Mouse (Mus musculus) midbrain, postnatal 0 days (tissue): ENCODE data around the gene Usp4. TPM values are rescaled to one million over a fixed set of nuclear protein-coding genes. Genes with fewer than 3 reads are reported as not detected.
A peak's percentile ranks its signal among the peaks of the same experiment; 100 is the strongest.

Source experiments
- ATAC-seq: fragments of 200-750 bp; cut with Nextera tagmentation; 2 replicates; pipeline ENCODE4 v1.8.0; 2017; ENCODE audit warnings: moderate number of reproducible peaks, mild to moderate bottlenecking, moderate TSS enrichment, moderate library complexity; ENCODE audit not compliant: low FRiP score
- DNase-seq: peaks from one replicate; pipeline ENCODE4 v3.0.0-alpha.2; 2015; ENCODE audit warnings: low spot score
- H3K27ac ChIP-seq: fragments of 300-500 bp; sonication (generic); 2 replicates; pipeline ENCODE4 v1.5.1; 2014; ENCODE audit warnings: low read depth, mild to moderate bottlenecking, low read length, mixed read lengths
- H3K27me3 ChIP-seq: fragments of 300-500 bp; sonication (generic); 2 replicates; pipeline ENCODE4 v1.6.1; 2014; ENCODE audit warnings: low read length, control low read depth, mixed read lengths; ENCODE audit not compliant: insufficient read depth
- H3K36me3 ChIP-seq: fragments of 300-500 bp; sonication (generic); 2 replicates; pipeline ENCODE4 v1.6.1; 2014; ENCODE audit warnings: low read length, control low read depth, mixed read lengths; ENCODE audit not compliant: insufficient read depth
- H3K4me1 ChIP-seq: fragments of 300-500 bp; sonication (generic); 2 replicates; pipeline ENCODE4 v1.6.1; 2014; ENCODE audit warnings: mild to moderate bottlenecking, control low read depth, antibody characterized with exemption, low read length, mixed read lengths; ENCODE audit not compliant: insufficient read depth
- H3K4me2 ChIP-seq: fragments of 300-500 bp; sonication (generic); 2 replicates; pipeline ENCODE4 v1.6.1; 2014; ENCODE audit warnings: low read depth, mild to moderate bottlenecking, low read length, mixed read lengths; ENCODE audit not compliant: poor library complexity, severe bottlenecking
- H3K4me3 ChIP-seq: fragments of 300-500 bp; sonication (generic); 2 replicates; pipeline ENCODE4 v1.5.1; 2014; ENCODE audit warnings: low read depth, mild to moderate bottlenecking, low read length, moderate library complexity
- H3K9ac ChIP-seq: fragments of 300-500 bp; sonication (generic); replicated peaks from 2 replicates; pipeline ENCODE4 v1.6.1; 2014; ENCODE audit warnings: mild to moderate bottlenecking, low read length, moderate library complexity, mixed read lengths; ENCODE audit not compliant: poor library complexity, severe bottlenecking
- H3K9me3 ChIP-seq: fragments of 300-500 bp; sonication (generic); 2 replicates; pipeline ENCODE4 v1.6.1; 2016; ENCODE audit warnings: low read length, control low read depth
- CTCF ChIP-seq: IDR thresholded peaks from 2 replicates; pipeline ENCODE4 v1.5.1; 2016; ENCODE audit warnings: antibody characterized with exemption, mild to moderate bottlenecking
- WGBS: fragments of 180-500 bp; shearing (Covaris S2); extraction: QIAGEN DNeasy Blood & Tissue Kit; methylation state at CpG from one replicate; pipeline ENCODE4 v1.1.7; 2014; 5-methylcytosine and 5-hydroxymethylcytosine counted together
- polyA plus RNA-seq: library from polyadenylated mRNA; unstranded; fragments of >200 nt; fragmentation: Nextera tagmentation; extraction: Ambion mirVana; gene quantifications from 2 replicates; pipeline ENCODE4 v1.2.1, GENCODE M21; 2015
- total RNA-seq: library from RNA; depleted of rRNA; stranded (reverse); fragments of >200 nt; gene quantifications from 2 replicates; pipeline ENCODE4 v1.2.3, GENCODE M21; 2014

The Usp4 gene
- total and polyA plus RNA-seq, 2 experiments from 2014 or later: 106 to 114 TPM

DNA sequence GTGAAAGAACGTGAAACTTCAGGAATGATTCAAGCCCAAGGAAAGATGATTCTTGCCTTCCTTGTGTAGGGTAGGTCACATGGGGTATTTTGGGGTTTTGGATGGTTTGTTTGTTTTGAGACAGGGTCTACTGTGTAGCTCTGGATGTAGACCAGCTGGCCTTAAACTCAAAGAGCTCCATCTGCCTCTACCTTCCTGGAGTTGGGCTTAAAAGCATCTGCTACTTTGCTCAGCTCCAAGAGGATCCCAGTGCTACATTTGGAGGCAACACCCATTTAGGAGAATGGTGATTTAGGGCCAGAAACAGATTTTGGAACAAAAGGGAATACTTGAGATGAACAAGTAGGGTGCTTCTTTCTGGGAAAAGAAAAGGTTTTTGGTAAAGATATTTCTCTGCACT, 22.9 kb upstream of the Usp4 start:
- Histone ChIP-seq H3K4me3 (no peak overlapping the region), H3K9me3 (no peaks in the 10 kb centered on the region), H3K27me3 (no peaks in the 10 kb centered on the region), H3K9ac (no peak overlapping the region), H3K27ac (no peak overlapping the region), H3K36me3 (peaks cover 11% of the 10 kb centered on the region; the same call in 1 of the 2 replicates), H3K4me1 (no peaks in the 10 kb centered on the region), H3K4me2 (no peak overlapping the region)
- ATAC-seq (no peak), DNase-seq (no peak)
- no peak for TF ChIP-seq CTCF
- WGBS: 92% methylated on average over 1 of the region's 1 CpGs

DNA sequence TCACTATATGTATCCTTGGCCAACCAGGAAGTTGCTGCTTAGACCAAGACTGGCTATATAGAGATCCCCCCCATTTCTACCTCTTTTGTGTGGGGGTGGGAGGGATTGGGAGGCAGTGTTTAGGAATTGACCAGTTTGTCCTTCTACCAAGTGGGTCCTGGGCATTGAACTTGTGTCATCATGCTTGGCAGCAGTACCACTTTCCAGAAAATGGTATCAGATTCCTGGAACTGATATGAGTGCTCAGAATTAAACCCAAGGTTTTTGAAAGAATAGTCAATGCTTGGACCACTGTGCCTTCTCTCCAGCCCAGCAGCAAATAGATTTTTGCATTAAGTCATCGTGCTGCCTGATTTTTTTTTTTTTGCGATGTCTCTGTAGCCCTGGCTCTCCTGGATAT, 21.8 kb upstream of the Usp4 start:
- H3K4me2 ChIP-seq: no peak overlapping the region
- no peak overlapping the region for H3K27ac ChIP-seq
- DNase-seq (no peak), ATAC-seq (no peak)
- 98% methylated on average over 2 of the region's 2 CpGs for WGBS
- no peak overlapping the region for H3K4me3 ChIP-seq
- no peak for TF ChIP-seq CTCF
- H3K36me3 ChIP-seq: peaks cover 11% of the 10 kb centered on the region; the same call in 1 of the 2 replicates
- no peaks in the 10 kb centered on the region for H3K4me1 ChIP-seq
- H3K27me3 ChIP-seq: no peaks in the 10 kb centered on the region
- H3K9me3 ChIP-seq: no peaks in the 10 kb centered on the region
- no peak overlapping the region for H3K9ac ChIP-seq

DNA sequence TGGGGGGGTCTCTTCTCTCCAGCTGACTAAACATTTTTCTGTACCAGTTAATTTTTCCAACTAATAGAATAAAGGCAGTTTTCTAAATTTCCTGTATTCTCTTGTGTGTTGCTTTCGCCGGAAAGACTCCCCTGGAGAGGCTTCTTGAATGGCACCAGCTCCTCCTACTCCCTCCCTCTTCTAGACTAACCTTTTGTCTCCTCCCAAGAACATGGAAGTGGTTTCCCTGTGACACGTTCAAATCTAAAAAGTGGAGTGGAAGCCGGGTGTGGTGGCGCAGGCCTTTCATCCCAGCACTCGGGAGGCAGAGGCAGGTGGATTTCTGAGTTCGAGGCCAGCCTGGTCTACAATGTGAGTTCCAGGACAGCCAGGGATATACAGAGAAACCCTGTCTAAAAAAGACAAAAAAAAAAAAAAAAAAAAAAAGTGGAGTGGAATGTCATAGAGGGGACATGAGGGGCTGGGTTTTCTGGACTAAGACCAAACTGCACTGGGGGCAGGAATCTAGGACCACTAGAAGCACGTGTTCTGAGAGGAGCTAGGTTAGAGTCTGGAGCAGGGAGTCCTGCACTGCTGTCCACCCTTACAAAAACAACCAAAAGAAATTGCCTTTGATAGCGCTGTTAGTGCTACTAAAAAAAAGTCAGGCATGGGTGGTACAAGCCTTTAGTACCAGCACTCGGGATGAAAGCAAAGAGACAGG, 9.7 kb upstream of the Usp4 start:
- H3K4me3 ChIP-seq: no peak overlapping the region
- ATAC-seq (no peak), DNase-seq (no peak)
- TF ChIP-seq CTCF: no peak
- no peak overlapping the region for H3K9ac ChIP-seq
- WGBS: 65% methylated on average over 10 of the region's 10 CpGs
- H3K4me2 ChIP-seq: no peak overlapping the region
- peak overlapping the region; percentile 89; the same call in 1 of the 2 replicates for H3K27ac ChIP-seq
- H3K4me1 ChIP-seq: 0 out of 2 replicates have a peak, but pooled peaks cover 3% of the 10 kb centered on the region
- peaks cover 10% of the 10 kb centered on the region for H3K36me3 ChIP-seq
- no peaks in the 10 kb centered on the region for H3K9me3 ChIP-seq
- H3K27me3 ChIP-seq: no peaks in the 10 kb centered on the region

DNA sequence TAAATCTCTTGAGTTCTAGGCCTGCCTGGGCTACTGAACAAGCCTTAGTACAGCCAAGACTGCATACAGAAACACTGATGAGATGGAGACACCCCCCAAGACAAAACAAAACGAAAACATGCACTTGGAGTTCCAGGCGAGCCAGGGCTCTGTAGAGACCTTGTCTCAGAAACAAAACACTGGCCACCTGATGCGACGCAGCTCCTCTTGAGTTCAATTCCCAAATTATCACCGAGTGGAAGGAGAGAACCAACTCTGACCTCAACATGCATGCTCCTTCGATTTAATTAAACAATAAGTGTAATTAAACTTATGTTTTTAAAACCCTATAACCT, 9.1 kb upstream of the Usp4 start:
- 30% methylated on average over 6 of the region's 6 CpGs for WGBS
- ATAC-seq (no peak), DNase-seq (peak; percentile 15)
- no peaks in the 10 kb centered on the region for H3K9me3 ChIP-seq
- no peak for TF ChIP-seq CTCF
- H3K27me3 ChIP-seq: no peaks in the 10 kb centered on the region
- peaks cover 8% of the 10 kb centered on the region for H3K36me3 ChIP-seq
- H3K9ac ChIP-seq: peak overlapping the region; percentile 81
- peak overlapping the region; percentile 83 for H3K4me2 ChIP-seq
- H3K4me3 ChIP-seq: peak overlapping the region; percentile 70
- H3K27ac ChIP-seq: peak overlapping the region; percentile 89
- H3K4me1 ChIP-seq: 0 out of 2 replicates have a peak, but pooled peaks cover 3% of the 10 kb centered on the region

DNA sequence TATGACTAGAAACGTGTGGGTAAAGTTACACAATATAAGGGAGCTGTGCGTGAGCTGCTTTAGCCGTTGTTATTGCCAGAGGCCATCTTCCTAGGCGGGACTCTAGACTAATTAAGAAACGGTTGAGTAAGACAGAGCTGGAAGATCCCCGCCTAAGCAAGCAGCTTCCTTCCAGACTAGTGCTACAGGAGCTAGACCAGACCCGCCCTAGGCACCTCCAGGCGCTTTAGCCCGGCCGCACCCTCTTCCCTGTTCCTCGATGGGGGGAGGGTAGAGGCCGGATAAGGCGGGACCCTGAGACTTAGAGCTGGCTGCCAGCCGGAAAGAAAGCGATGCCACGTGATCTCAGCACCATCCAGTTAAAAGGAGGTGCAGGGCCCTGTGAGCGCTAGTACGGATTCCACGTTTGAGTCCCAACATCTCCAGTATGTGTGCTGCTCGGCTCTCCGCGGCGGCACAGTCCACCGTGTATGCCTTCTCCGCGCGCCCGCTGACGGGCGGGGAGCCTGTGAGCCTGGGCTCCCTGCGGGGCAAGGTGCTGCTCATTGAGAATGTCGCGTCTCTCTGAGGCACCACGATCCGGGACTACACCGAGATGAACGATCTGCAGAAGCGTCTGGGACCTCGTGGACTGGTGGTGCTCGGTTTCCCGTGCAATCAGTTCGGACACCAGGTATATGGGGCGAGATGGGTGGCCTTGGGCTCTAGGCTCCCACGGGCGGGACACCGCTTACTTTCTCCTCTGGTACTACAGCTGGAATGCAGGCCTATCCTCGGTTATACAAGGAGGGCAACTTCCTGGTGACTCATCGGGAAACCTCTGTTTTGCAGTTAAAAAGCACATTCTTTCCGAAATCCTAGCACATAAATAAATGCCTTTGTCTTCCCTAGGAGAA, 8.5 kb upstream of the Usp4 start, which contains the start of gene Gpx1:
Gene Gpx1, plus strand, starts transcription at position 18 of the 896 bp plus-strand sequence.
- TF ChIP-seq CTCF: no peak
- Histone ChIP-seq H3K27ac (peak within 1 kb of the TSS; percentile 89), H3K9ac (peak within 1 kb of the TSS; percentile 81), H3K27me3 (no peaks in the 10 kb centered on the region), H3K4me1 (0 out of 2 replicates have a peak, but pooled peaks cover 3% of the 10 kb centered on the region), H3K4me3 (peak within 1 kb of the TSS; percentile 70), H3K4me2 (peak within 1 kb of the TSS; percentile 83), H3K9me3 (no peaks in the 10 kb centered on the region), H3K36me3 (peaks cover 7% of the 10 kb centered on the region)
- DNase-seq: peak; percentile 95
- peak; percentile 94 for ATAC-seq
- under 1% methylated on average over 48 of the region's 49 CpGs for WGBS
